In genomic region chr1:95113493-95113892, GRCm38 (mm10) we compare ENCODE assay signal across 19 mouse cellular contexts.
DNase-seq lines count a peak whose midpoint lies in the region; ATAC-seq and TF ChIP-seq lines count a peak whose summit lies in the region.
"Had no signal": no experiment of that assay in that cellular context is flagged by ENCODE, and none has a peak within 500 bp of the region (broad histone marks: within the 10 kb centered on the region; RNA-seq: fewer than 3 reads in every experiment).

No protein-coding gene starts in this region.

- DNase-seq in CD4-positive, CD25-positive, alpha-beta regulatory T cell, adult 2 months (ENCODE audit: low read depth, low spot score) = peak; percentile 13
- DNase-seq in layer of hippocampus, adult 2 months (ENCODE audit: low spot score in 2 of 2) = no peak
- DNase-seq in layer of hippocampus, adult 8-10 months (ENCODE audit: low spot score in 2 of 2) = no peak
- peak; percentile 6 for DNase-seq in CH12.LX (ENCODE audit: extremely low read depth)
- peak; percentile 33 for DNase-seq in splenic B cell, adult 2 months (ENCODE audit: low read depth, low spot score)
- no peak for DNase-seq in right cerebral cortex, postnatal 10 days (ENCODE audit: low spot score in 2 of 2)
- no peak for DNase-seq in yolk sac, embryonic 10.5 days (ENCODE audit: low spot score)
- DNase-seq: adrenal gland, adult 2 months; adrenal gland, postnatal 25 days; cerebellum, adult 18-20 months; cerebellum, adult 9-11 months; cerebellum, postnatal 36 days; forebrain, postnatal 0 days; heart, postnatal 36 days had no signal

- TF ChIP-seq POLR2A in CH12.LX (IDR thresholded peaks at IDR 0.05; ENCODE audit: low read depth, low read length) = no peak

- no peak overlapping the region for H3K4me2 ChIP-seq in CH12.LX (ENCODE audit: insufficient read depth, low read depth, poor library complexity, severe bottlenecking)
- H3K4me2 ChIP-seq: forebrain, embryonic 13.5 days; heart, embryonic 13.5 days; hindbrain, embryonic 15.5 days had no signal

- H3K4me3 ChIP-seq in layer of hippocampus, adult 2 months = no peak overlapping the region
- H3K4me3 ChIP-seq in CH12.LX (replicated peaks in 1 of 3; ENCODE audit: low read depth in 2 of 3, low read length in 2 of 3, poor library complexity in 1 of 3) = no peak overlapping the region
- H3K4me3 ChIP-seq: embryonic facial prominence, embryonic 10.5 days; forebrain, embryonic 13.5 days; heart, embryonic 13.5 days; hindbrain, embryonic 15.5 days had no signal

- no peak overlapping the region for H3K27ac ChIP-seq in layer of hippocampus, adult 2 months
- H3K27ac ChIP-seq in CH12.LX (ENCODE audit: insufficient read depth, low read depth) = no peak overlapping the region
- H3K27ac ChIP-seq: embryonic facial prominence, embryonic 10.5 days; forebrain, embryonic 13.5 days; heart, embryonic 13.5 days; hindbrain, embryonic 15.5 days had no signal

- no peaks in the 10 kb centered on the region for H3K4me1 ChIP-seq in CH12.LX (ENCODE audit: control insufficient read depth in 1 of 2, insufficient read depth in 2 of 2)
- H3K4me1 ChIP-seq: embryonic facial prominence, embryonic 10.5 days; forebrain, embryonic 13.5 days; heart, embryonic 13.5 days; hindbrain, embryonic 15.5 days had no signal

- TF ChIP-seq CTCF in layer of hippocampus, adult 2 months (conservative IDR thresholded peaks at IDR 0.05) = 0 out of 2 replicates have a peak, but pooled peaks have one; percentile 8
- TF ChIP-seq CTCF in CH12.LX (conservative IDR thresholded peaks at IDR 0.05 in 1 of 2, IDR thresholded peaks at IDR 0.05 in 1 of 2; ENCODE audit: low read depth in 2 of 2, low read length in 2 of 2) = peak in 1 of 2 experiments; percentile 74; a peak in 2 of 4 replicates

- H3K36me3 ChIP-seq in CH12.LX (replicated peaks in 1 of 2; ENCODE audit: control insufficient read depth in 1 of 2, insufficient read depth in 1 of 2, low read length in 1 of 2) = no peaks in the 10 kb centered on the region
- no peaks in the 10 kb centered on the region for H3K36me3 ChIP-seq in splenic B cell, adult 2 months (ENCODE audit: control insufficient read depth, insufficient read depth, low read length, poor library complexity, severe bottlenecking)
- H3K36me3 ChIP-seq: embryonic facial prominence, embryonic 10.5 days; heart, embryonic 13.5 days; hindbrain, embryonic 15.5 days had no signal

- dilution Hi-C loops in CH12.LX (cut with MboI; ENCODE audit: extremely low pct_ligation_motif_present, extremely low pct_unique_long_range_greater_than_20kb, low sequenced_read_pairs) = no loop called here

- TF ChIP-seq RAD21 in CH12.LX (IDR thresholded peaks at IDR 0.05; ENCODE audit: low read depth, low read length) = peak; percentile 73

- H3K79me2 ChIP-seq in CH12.LX (replicated peaks; ENCODE audit: control insufficient read depth, extremely low read depth, insufficient read depth, poor library complexity, severe bottlenecking) = no peaks in the 10 kb centered on the region

- H3K9ac ChIP-seq in CH12.LX (ENCODE audit: insufficient read depth, low read depth) = no peak overlapping the region
- H3K9ac ChIP-seq: forebrain, embryonic 13.5 days; forebrain, postnatal 0 days; heart, embryonic 13.5 days; hindbrain, embryonic 15.5 days had no signal

- ATAC-seq in CD4-positive, CD25-positive, alpha-beta regulatory T cell, adult 4 months = no peak
- ATAC-seq: forebrain, embryonic 13.5 days; forebrain, postnatal 0 days had no signal

- no peak for TF ChIP-seq EP300 in CH12.LX (IDR thresholded peaks at IDR 0.05; ENCODE audit: low read length)

- H3K27me3 ChIP-seq in CH12.LX (replicated peaks) = no peaks in the 10 kb centered on the region
- H3K27me3 ChIP-seq in splenic B cell, adult 2 months (ENCODE audit: control insufficient read depth, insufficient read depth, low read length, poor library complexity, severe bottlenecking) = no peaks in the 10 kb centered on the region
- H3K27me3 ChIP-seq: forebrain, embryonic 13.5 days; heart, embryonic 13.5 days; hindbrain, embryonic 15.5 days had no signal

- in situ Hi-C loops in CH12.LX (cut with MboI; ENCODE audit: low pct_ligation_motif_present, low pct_unique_long_range_greater_than_20kb, low sequenced_read_pairs) = loop anchor here (25.0 kb wide), 1 partner anchor 649 kb away; no protein-coding TSS in a partner anchor

- no peaks in the 10 kb centered on the region for H3K9me3 ChIP-seq in CH12.LX (replicated peaks; ENCODE audit: low read length)
- H3K9me3 ChIP-seq: embryonic facial prominence, embryonic 10.5 days; forebrain, embryonic 13.5 days; heart, embryonic 13.5 days; hindbrain, embryonic 15.5 days had no signal

TF ChIP-seq in CH12.LX, 34 proteins besides CTCF, POLR2A, EP300 and RAD21:
- TF ChIP-seq PAX5 (IDR thresholded peaks at IDR 0.05; ENCODE audit: low read length) (no peak), TBP (conservative IDR thresholded peaks at IDR 0.05; ENCODE audit: low read depth, low read length) (no peak), USF2 (conservative IDR thresholded peaks at IDR 0.05; ENCODE audit: low read depth, low read length) (no peak), KAT2A (IDR thresholded peaks at IDR 0.05; ENCODE audit: insufficient replicate concordance, low read length) (no peak), IRF4 (IDR thresholded peaks at IDR 0.05; ENCODE audit: low read depth, low read length) (no peak), SMC3 (IDR thresholded peaks at IDR 0.05; ENCODE audit: low read depth, low read length) (peak; percentile 64), MYC (IDR thresholded peaks at IDR 0.05; ENCODE audit: low read depth, low read length) (peak; percentile 57; the same call in 1 of the 2 replicates), SIN3A (IDR thresholded peaks at IDR 0.05; ENCODE audit: low read length) (no peak), JUN (IDR thresholded peaks at IDR 0.05; ENCODE audit: insufficient read depth, low read depth, low read length) (no peak), E2F4 (IDR thresholded peaks at IDR 0.05; ENCODE audit: insufficient replicate concordance, low read depth, low read length) (no peak), NRF1 (IDR thresholded peaks at IDR 0.05; ENCODE audit: low read depth, low read length) (no peak), ZC3H11A (IDR thresholded peaks at IDR 0.05; ENCODE audit: low read depth, low read length) (peak; percentile 33)

Comparison
In these comparisons a context has a peak if more than half of its experiments do, and no peak if none do; other contexts are left out.
1. DNase-seq: peak in CD4-positive, CD25-positive, alpha-beta regulatory T cell, adult 2 months (single experiment), CH12.LX (single experiment) and splenic B cell, adult 2 months (single experiment); none in layer of hippocampus, adult 2 months (0 of 2), layer of hippocampus, adult 8-10 months (0 of 2), right cerebral cortex, postnatal 10 days (0 of 2) and yolk sac, embryonic 10.5 days (single experiment).